Mouse (Mus musculus): ENCODE data around the gene Mtm1. TPM values are rescaled to one million over a fixed set of nuclear protein-coding genes. Genes with fewer than 3 reads are reported as not detected.

Gene Mtm1
- total and polyA plus RNA-seq, 3 experiments = 2.2 to 4.0 TPM; not detected in 1

DNA sequence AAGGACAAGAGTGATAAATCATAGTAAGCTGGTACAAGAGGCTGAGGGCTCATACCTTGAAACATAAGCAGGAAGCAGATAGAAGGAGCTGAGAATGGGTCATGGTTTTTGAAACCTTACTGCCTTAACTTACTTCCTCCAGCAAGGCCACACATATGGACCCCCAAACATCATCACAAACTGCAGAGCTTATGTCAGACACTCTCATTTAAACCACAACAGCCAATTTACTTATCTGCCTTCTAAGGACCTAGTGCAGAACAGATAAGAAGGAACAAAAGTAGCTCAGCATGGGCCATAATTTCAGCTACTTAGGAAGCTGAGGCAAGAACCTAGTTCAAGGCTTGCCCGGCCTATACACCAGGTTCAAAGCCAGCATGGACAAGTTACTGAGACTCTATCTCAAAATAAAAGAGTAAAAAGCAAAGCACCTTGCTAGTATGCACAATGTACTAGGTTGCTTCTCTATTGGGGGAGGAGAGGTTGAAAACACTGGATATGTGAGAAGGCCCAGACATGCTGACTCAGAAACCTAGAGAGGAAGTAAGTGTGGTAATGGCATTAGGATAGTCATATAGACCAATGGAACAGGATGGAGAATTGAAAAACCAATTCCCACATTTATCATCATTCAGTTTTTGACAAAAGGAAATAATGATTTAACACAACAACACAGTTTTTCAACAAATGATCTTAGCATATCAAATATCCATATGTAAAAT is 4.6 kb upstream of the Mtm1 start:
- Histone ChIP-seq H3K4me3 (ENCODE audit: control insufficient read depth in 1 of 2, insufficient read depth in 1 of 2, low read depth in 2 of 2, low read length in 2 of 2) (peak overlapping the region in 1 of 2 experiments; percentile 35; a peak in 2 of 4 replicates), H3K9me3 (replicated peaks; ENCODE audit: insufficient read depth, low read length) (no peaks in the 10 kb centered on the region), H3K27ac (ENCODE audit: control insufficient read depth, low read depth, low read length) (peak overlapping the region; percentile 60; the same call in 1 of the 2 replicates), H3K79me2 (ENCODE audit: control insufficient read depth, insufficient read depth, low read length, poor library complexity) (no peaks in the 10 kb centered on the region), H3K9ac (ENCODE audit: control insufficient read depth, low read depth, low read length, poor library complexity, severe bottlenecking) (no peak overlapping the region), H3K4me1 (ENCODE audit: control insufficient read depth in 1 of 2, insufficient read depth in 2 of 2, low read length in 2 of 2) (peaks cover 0 to 3% of the 10 kb centered on the region in 2 experiments; a peak in 2 of 4 replicates), H3K36me3 (ENCODE audit: control insufficient read depth in 1 of 2, insufficient read depth in 2 of 2, low read length in 2 of 2) (peaks cover 0 to 7% of the 10 kb centered on the region in 2 experiments; a peak in 2 of 4 replicates), H3K27me3 (ENCODE audit: control insufficient read depth in 1 of 2, insufficient read depth in 2 of 2, low read length in 2 of 2) (no peaks in the 10 kb centered on the region)
- TF ChIP-seq TCF12 (IDR thresholded peaks at IDR 0.05; ENCODE audit: low read depth, low read length) (peak; percentile 43), ELF1 (IDR thresholded peaks at IDR 0.05; ENCODE audit: low read depth, low read length) (no peak), BHLHE40 (IDR thresholded peaks at IDR 0.05; ENCODE audit: borderline replicate concordance, low read depth, low read length) (no peak), CHD2 (IDR thresholded peaks at IDR 0.05; ENCODE audit: low read length) (no peak), CHD1 (IDR thresholded peaks at IDR 0.05; ENCODE audit: low read depth, low read length) (no peak), GABPA (IDR thresholded peaks at IDR 0.05; ENCODE audit: low read depth, low read length) (no peak), USF1 (IDR thresholded peaks at IDR 0.05; ENCODE audit: low read depth, low read length) (no peak), EP300 (IDR thresholded peaks at IDR 0.05; ENCODE audit: low read depth in 1 of 2, low read length in 2 of 2) (peak; percentile 46 to 47), RCOR1 (IDR thresholded peaks at IDR 0.05; ENCODE audit: low read depth, low read length) (0 out of 2 replicates have a peak, but pooled peaks have one; percentile 16), UBTF (IDR thresholded peaks at IDR 0.05; ENCODE audit: borderline replicate concordance, insufficient read depth, low read depth, low read length) (no peak), MAZ (IDR thresholded peaks at IDR 0.05; ENCODE audit: low read depth, low read length) (no peak), TBP (IDR thresholded peaks at IDR 0.05; ENCODE audit: low read depth, low read length) (0 out of 2 replicates have a peak, but pooled peaks have one; percentile 16), GATA1 (IDR thresholded peaks at IDR 0.05; ENCODE audit: low read depth, low read length) (peak; percentile 74), TAL1 (IDR thresholded peaks at IDR 0.05; ENCODE audit: low read length) (peak; percentile 47), HCFC1 (IDR thresholded peaks at IDR 0.05; ENCODE audit: low read depth, low read length) (no peak), POLR2A (IDR thresholded peaks at IDR 0.05; ENCODE audit: control insufficient read depth in 1 of 2, insufficient read depth in 1 of 2, low read depth in 1 of 2, low read length in 2 of 2, poor library complexity in 1 of 2) (no peak), MAX (IDR thresholded peaks at IDR 0.05; ENCODE audit: low read length) (no peak), MEF2A (IDR thresholded peaks at IDR 0.05; ENCODE audit: extremely low read depth, insufficient replicate concordance, low read depth, low read length, poor library complexity, severe bottlenecking) (no peak), ZNF384 (IDR thresholded peaks at IDR 0.05; ENCODE audit: low read depth, low read length) (no peak), USF2 (IDR thresholded peaks at IDR 0.05; ENCODE audit: borderline replicate concordance in 1 of 2, insufficient read depth in 1 of 2, low read depth in 1 of 2, low read length in 2 of 2) (no peak), SMC3 (IDR thresholded peaks at IDR 0.05; ENCODE audit: low read depth, low read length) (no peak), ETS1 (IDR thresholded peaks at IDR 0.05; ENCODE audit: low read depth, low read length) (peak; percentile 81), ZKSCAN1 (IDR thresholded peaks at IDR 0.05; ENCODE audit: low read depth, low read length) (no peak)
- peak; percentile 66 for DNase-seq (ENCODE audit: low read depth, low spot score)

Measured in MEL (cell line).